Mouse (Mus musculus) lung, postnatal 14 days (tissue): ENCODE results near the gene Pp2d1.
A peak's percentile ranks its signal among the peaks of the same experiment; 100 is the strongest.

Source experiments
- DNase-seq: peaks from one replicate; pipeline ENCODE4 v3.0.0; 2021

The Pp2d1 gene

DNA sequence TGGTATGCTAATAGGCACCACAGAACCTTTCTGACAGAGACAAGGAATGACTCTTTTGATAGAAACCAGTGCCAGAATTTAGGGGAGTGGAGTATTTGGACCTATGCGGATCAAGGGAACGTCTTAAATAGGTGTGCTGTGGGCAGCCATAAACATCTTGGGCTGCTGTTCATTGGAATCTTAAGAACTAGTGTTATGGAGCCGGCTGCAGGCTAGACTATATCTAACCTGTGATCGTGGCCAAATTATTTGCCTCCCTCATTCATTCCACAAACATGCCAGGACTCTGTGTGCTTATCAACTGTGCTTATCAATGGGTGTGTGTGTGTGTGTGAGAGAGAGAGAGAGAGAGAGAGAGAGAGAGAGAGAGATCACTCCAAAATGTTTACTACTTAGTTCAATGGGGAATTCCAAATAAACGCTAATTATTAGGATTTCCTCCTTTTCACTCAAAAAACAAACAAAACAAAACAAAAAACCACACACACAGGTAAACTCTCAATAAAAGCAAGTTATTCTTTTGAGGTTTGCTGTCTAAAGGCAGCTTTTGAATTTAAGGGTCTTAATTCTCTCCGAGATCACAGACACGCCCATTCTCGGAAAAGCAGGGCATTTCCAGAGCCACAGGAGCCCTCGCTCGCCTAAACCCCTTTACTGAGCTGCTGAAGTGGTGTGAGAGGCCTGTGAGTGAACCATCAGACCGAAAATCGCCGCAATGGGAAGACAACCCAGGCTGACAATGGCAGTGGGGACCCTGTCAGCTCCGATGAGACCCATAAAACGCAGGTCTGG is 61.0 kb downstream of the Pp2d1 start:
- no peak for DNase-seq

DNA sequence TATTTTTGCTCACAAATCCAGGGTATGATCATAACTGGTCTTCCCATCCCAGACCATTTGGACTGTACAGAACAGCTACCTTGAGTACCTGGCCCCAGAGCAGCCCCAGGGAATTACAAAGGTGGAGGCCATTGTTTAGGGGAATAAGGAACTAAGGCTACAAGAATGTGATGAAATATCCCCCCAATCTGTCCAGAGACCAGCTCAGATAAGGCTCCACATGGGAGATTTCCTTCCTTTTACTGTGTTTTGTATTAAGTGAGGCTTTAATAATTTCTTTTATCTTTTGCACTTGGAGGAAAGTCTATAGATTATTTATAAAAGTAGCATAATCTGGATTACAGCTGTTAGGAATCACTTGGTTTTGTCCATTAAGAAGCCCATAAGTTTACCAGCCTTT is 70.6 kb downstream of the Pp2d1 start:
- no peak for DNase-seq

DNA sequence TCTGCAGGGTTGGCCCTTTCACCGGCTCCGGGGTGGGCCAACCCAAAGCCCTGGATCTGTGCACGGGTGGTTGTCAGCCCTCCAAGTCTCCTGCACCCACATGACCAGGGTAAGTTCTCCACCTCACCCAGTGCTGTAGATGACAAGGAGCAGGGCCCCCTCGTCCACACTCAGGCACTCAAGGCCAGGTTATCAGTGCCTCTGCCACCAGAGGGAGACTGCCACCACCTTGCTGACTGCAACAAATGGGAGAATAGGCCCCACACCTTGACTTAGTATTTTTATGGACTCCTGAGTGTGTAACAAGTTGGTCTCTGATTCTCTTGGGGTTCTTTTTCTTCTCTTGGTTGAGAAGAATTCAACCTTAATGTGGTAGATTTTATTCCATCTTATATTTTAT is 73.7 kb downstream of the Pp2d1 start:
- peak; percentile 29 for DNase-seq

DNA sequence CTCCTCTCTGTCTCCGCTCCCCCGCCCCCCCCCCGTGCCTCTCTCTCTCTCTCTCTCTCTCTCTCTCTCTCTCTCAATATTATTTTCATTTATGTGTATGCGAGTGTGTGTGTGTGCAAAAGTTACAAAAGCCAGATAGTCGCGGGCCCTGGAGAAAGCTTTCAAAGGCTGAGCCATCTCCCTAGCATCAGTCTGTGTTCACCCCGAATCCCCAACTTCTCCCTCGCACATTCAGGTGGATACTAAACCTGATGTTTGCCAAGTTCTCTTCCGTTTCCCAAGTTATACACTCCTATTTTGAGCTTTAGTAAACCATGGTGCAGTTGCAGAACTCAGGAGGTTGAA is 75.8 kb downstream of the Pp2d1 start:
- DNase-seq, result no peak

DNA sequence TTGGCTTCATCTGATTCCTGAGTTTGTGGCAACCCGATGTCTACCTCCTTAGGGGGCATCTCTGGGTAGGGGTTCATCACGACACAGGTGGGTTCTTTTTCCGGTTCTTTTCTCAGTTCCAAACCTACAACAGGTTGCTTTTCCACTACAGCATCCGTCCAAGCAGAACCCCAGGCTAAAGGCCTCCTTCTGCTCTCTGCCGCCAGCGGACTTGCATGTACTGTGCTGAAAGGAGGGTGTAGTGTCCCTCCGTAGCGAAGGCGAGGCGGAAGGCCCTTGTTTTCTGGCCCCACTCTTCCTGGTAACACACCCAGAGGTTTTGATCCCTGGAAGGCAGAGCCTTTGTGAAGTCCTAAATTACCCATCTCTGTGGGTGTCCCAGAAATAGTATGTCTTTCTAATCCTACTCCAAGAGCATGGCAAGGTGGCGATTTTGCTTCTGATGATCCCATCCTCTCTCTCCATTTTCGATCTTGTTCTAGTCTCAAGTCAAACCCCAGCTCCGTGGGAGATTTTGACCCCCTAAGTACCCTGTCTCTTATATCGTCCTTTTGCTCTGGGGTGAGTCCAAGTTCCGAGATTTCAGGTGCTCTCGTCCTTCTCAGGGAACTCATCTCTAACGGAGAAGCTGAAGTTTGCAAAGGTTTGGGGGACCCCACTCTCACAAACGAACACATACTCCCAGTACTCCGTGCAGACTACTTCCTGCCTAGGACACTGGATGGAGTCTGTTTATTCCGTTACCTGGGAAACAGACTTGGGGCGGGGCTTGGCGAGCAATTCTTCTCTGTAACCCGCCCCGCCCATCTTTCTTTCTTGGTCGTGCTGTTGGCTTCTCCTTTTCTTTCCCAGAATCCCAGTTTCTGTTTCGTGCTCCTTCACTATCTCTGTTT is 76.4 kb downstream of the Pp2d1 start, which contains the start of gene Efhb:
Gene Efhb (minus strand): TSS at position 719 of the 893 bp plus-strand sequence.
- DNase-seq, result peak; percentile 91
